Mouse (Mus musculus) limb, embryonic 13.5 days (tissue): ENCODE data around the gene Epha3. TPM values are rescaled to one million over a fixed set of nuclear protein-coding genes. Genes with fewer than 3 reads are reported as not detected.

Experiments
- ATAC-seq: fragments of 200-750 bp; cut with Nextera tagmentation; 2 replicates; pipeline ENCODE4 v1.8.0; 2017; ENCODE audit warnings: low read depth, moderate number of reproducible peaks, moderate TSS enrichment; ENCODE audit not compliant: low FRiP score
- H3K27ac ChIP-seq: fragments of 300-500 bp; sonication (generic); 2 replicates; pipeline ENCODE4 v1.5.1; 2015; ENCODE audit warnings: inconsistent platforms, mild to moderate bottlenecking, moderate library complexity
- H3K27me3 ChIP-seq: fragments of 300-500 bp; sonication (generic); 2 replicates; pipeline ENCODE4 v1.6.1; 2015; ENCODE audit warnings: mild to moderate bottlenecking, inconsistent platforms
- H3K36me3 ChIP-seq: fragments of 300-500 bp; sonication (generic); 2 replicates; pipeline ENCODE4 v1.6.1; 2015; ENCODE audit warnings: inconsistent platforms, mild to moderate bottlenecking, moderate library complexity
- H3K4me1 ChIP-seq: fragments of 300-500 bp; sonication (generic); 2 replicates; pipeline ENCODE4 v1.6.1; 2015; ENCODE audit warnings: inconsistent platforms
- H3K4me2 ChIP-seq: fragments of 300-500 bp; sonication (generic); replicated peaks from 2 replicates; pipeline ENCODE4 v1.6.1; 2015; ENCODE audit warnings: inconsistent platforms, mild to moderate bottlenecking, moderate library complexity
- H3K4me3 ChIP-seq: fragments of 300-500 bp; sonication (generic); 2 replicates; pipeline ENCODE4 v1.5.1; 2015; ENCODE audit warnings: moderate library complexity, mild to moderate bottlenecking, inconsistent platforms
- H3K9ac ChIP-seq: fragments of 300-500 bp; sonication (generic); 2 replicates; pipeline ENCODE4 v1.6.1; 2015; ENCODE audit warnings: mild to moderate bottlenecking, inconsistent platforms
- H3K9me3 ChIP-seq: fragments of 300-500 bp; sonication (generic); 2 replicates; pipeline ENCODE4 v1.6.1; 2016; ENCODE audit warnings: inconsistent platforms
- WGBS: fragments of 180-500 bp; shearing (Covaris S2); methylation state at CpG from one replicate; pipeline ENCODE4 v1.1.7; 2015; 5-methylcytosine and 5-hydroxymethylcytosine counted together
- polyA plus RNA-seq: library from polyadenylated mRNA; unstranded; fragments of >200 nt; fragmentation: Nextera tagmentation; extraction: Ambion mirVana; gene quantifications from 2 replicates; pipeline ENCODE4 v1.2.1, GENCODE M21; 2015

Epha3 gene
- 36.1 and 45.3 TPM in 2 replicates for polyA plus RNA-seq

- H3K4me3 ChIP-seq: peak within 1 kb of the TSS; percentile 65
- peak; percentile 83 for ATAC-seq
- H3K4me2 ChIP-seq: peak within 1 kb of the TSS; percentile 94
- H3K27ac ChIP-seq: no peak within 1 kb of the TSS; the same call in 1 of the 2 replicates
- H3K9ac ChIP-seq: peak within 1 kb of the TSS; percentile 71
- H3K27me3 ChIP-seq: peaks cover 55% of the 10 kb centered on the region
- 0 out of 2 replicates have a peak, but pooled peaks cover 3% of the 10 kb centered on the region for H3K4me1 ChIP-seq
- H3K9me3 ChIP-seq: no peaks in the 10 kb centered on the region
- WGBS: under 1% methylated on average over 28 of the region's 28 CpGs
- no peaks in the 10 kb centered on the region for H3K36me3 ChIP-seq
Observed at GRCm38 (mm10) chr16:63863913-63864330, at the start of gene Epha3. Epha3 (minus strand) TSS chr16:63864175.

- no peak overlapping the region for H3K9ac ChIP-seq
- no peak overlapping the region for H3K4me2 ChIP-seq
- WGBS: 51% methylated on average over 13 of the region's 13 CpGs
- H3K4me1 ChIP-seq: no peaks in the 10 kb centered on the region
- no peak overlapping the region for H3K27ac ChIP-seq
- no peak overlapping the region for H3K4me3 ChIP-seq
- no peaks in the 10 kb centered on the region for H3K36me3 ChIP-seq
- no peak for ATAC-seq
- H3K27me3 ChIP-seq: no peaks in the 10 kb centered on the region; the same call in 1 of the 2 replicates
- H3K9me3 ChIP-seq: no peaks in the 10 kb centered on the region
Observed at GRCm38 (mm10) chr16:63903425-63903824, 39.5 kb upstream of the Epha3 start.

DNA sequence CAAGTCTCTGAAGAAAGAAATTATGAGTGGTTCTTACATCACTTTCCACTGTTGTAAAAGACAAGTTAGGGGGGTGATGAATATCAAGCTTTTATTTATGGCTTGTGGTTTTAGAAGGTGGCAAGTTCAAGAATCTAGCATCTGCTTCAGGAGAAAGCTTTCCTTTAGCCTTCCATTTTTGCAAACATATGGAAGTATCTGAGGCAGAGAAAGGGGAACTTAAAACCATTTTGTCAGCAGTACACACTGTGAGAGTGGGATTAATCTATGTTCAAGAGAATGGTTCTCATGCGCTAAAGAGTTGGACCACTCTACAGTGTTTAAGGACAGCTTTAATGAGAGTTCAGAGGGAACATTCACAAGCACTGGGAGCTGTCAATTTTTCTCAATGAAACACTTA lies 17.2 kb upstream of the Epha3 start:
- H3K4me3 ChIP-seq: no peak overlapping the region
- 91% methylated on average over 1 of the region's 1 CpGs for WGBS
- no peaks in the 10 kb centered on the region for H3K27me3 ChIP-seq
- no peaks in the 10 kb centered on the region for H3K4me1 ChIP-seq
- ATAC-seq: no peak
- no peak overlapping the region for H3K9ac ChIP-seq
- H3K27ac ChIP-seq: no peak overlapping the region
- H3K9me3 ChIP-seq: no peaks in the 10 kb centered on the region
- H3K36me3 ChIP-seq: no peaks in the 10 kb centered on the region
- no peak overlapping the region for H3K4me2 ChIP-seq

GRCm38 (mm10) chr16:63872313-63872712 lies 8.3 kb upstream of the Epha3 start:
- H3K4me1 ChIP-seq: no peaks in the 10 kb centered on the region
- H3K4me3 ChIP-seq: no peak overlapping the region
- H3K27ac ChIP-seq: no peak overlapping the region
- WGBS: 10% methylated on average over 7 of the region's 7 CpGs
- H3K4me2 ChIP-seq: no peak overlapping the region
- ATAC-seq: no peak
- H3K36me3 ChIP-seq: no peaks in the 10 kb centered on the region
- no peak overlapping the region for H3K9ac ChIP-seq
- H3K27me3 ChIP-seq: peaks cover 20% of the 10 kb centered on the region
- no peaks in the 10 kb centered on the region for H3K9me3 ChIP-seq

DNA sequence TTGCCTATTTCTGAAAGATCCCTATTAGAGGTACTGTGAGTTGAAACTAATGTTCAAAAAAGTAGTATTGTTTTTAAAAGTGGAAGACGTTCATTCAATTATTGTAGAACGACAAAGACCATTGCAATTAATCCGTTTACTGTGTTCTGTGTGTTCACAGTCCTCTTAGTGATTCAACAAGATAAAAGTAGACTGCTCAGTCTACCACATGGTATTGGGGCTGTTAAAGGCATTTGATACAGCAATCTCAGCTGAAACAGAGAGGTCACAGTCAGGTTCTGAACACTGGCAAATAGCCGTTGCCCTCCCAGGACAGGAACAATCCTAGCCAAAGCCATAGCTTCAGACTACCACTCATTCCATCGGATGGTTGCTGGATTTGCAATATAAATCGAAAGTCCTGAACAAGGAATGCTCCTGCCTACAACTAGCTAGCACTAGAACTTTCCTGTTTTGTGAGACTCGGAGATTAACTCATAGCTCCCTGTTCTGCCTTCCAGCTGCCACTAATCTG lies 545 bp upstream of the Epha3 start:
- no peak overlapping the region for H3K27ac ChIP-seq
- H3K4me1 ChIP-seq: 0 out of 2 replicates have a peak, but pooled peaks cover 3% of the 10 kb centered on the region
- H3K36me3 ChIP-seq: no peaks in the 10 kb centered on the region
- WGBS: 35% methylated on average over 7 of the region's 7 CpGs
- H3K9me3 ChIP-seq: no peaks in the 10 kb centered on the region
- 0 out of 2 replicates have a peak, but pooled peaks have one; percentile 37 for ATAC-seq
- H3K4me2 ChIP-seq: peak overlapping the region; percentile 94
- H3K27me3 ChIP-seq: peaks cover 58% of the 10 kb centered on the region
- H3K9ac ChIP-seq: peak overlapping the region; percentile 71
- peak overlapping the region; percentile 65 for H3K4me3 ChIP-seq

GRCm38 (mm10) chr16:63863181-63863580 lies 794 bp downstream of the Epha3 start:
- Histone ChIP-seq H3K27me3 (peaks cover 49% of the 10 kb centered on the region), H3K4me3 (peak overlapping the region; percentile 65)

DNA sequence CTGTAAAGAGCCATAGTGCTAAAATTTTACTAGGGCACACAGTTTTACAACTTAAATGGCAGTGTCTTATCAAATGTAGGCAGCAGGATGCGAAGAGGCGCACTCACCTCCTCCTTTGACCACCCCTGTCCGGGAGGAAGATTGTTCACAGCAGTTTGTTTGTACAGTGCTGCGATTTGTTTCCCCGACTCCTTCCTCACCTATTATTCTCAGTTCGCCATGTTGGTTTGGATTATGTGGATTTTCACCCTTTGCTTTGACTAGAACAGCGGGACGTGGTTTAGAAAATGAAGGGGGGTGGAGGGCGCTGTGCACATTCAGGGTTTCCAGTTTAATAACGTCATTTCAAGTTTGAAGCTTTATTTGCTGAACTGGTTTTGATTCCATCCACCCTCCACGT lies 6.4 kb downstream of the Epha3 start:
- Histone ChIP-seq H3K9me3 (no peaks in the 10 kb centered on the region), H3K4me3 (peak overlapping the region; percentile 59), H3K9ac (peak overlapping the region; percentile 66), H3K4me2 (peak overlapping the region; percentile 86), H3K4me1 (peaks cover 14% of the 10 kb centered on the region; the same call in 1 of the 2 replicates), H3K27ac (peak overlapping the region; percentile 70), H3K27me3 (peaks cover 6% of the 10 kb centered on the region), H3K36me3 (no peaks in the 10 kb centered on the region)
- ATAC-seq: peak; percentile 30
- under 1% methylated on average over 11 of the region's 11 CpGs for WGBS

More at GRCm38 (mm10) chr16:63863181-63863580, 794 bp downstream of the Epha3 start:
- H3K4me1 ChIP-seq: 0 out of 2 replicates have a peak, but pooled peaks cover 3% of the 10 kb centered on the region
- H3K9ac ChIP-seq: peak overlapping the region; percentile 71
- peak overlapping the region; percentile 94 for H3K4me2 ChIP-seq
- no peaks in the 10 kb centered on the region for H3K36me3 ChIP-seq
- no peaks in the 10 kb centered on the region for H3K9me3 ChIP-seq
- WGBS: under 1% methylated on average over 12 of the region's 12 CpGs
- H3K27ac ChIP-seq: no peak overlapping the region
- peak; percentile 18; the same call in 1 of the 2 replicates for ATAC-seq

GRCm38 (mm10) chr16:63856658-63857552 lies 7.1 kb downstream of the Epha3 start:
- peak; percentile 91 for ATAC-seq
- Histone ChIP-seq H3K4me1 (peaks cover 14% of the 10 kb centered on the region; the same call in 1 of the 2 replicates), H3K4me2 (peak overlapping the region; percentile 86), H3K4me3 (peak overlapping the region; percentile 59), H3K9me3 (no peaks in the 10 kb centered on the region), H3K27me3 (peaks cover 4% of the 10 kb centered on the region; the same call in 1 of the 2 replicates), H3K27ac (peak overlapping the region; percentile 70), H3K9ac (peak overlapping the region; percentile 66), H3K36me3 (no peaks in the 10 kb centered on the region)
- under 1% methylated on average over 33 of the region's 33 CpGs for WGBS

DNA sequence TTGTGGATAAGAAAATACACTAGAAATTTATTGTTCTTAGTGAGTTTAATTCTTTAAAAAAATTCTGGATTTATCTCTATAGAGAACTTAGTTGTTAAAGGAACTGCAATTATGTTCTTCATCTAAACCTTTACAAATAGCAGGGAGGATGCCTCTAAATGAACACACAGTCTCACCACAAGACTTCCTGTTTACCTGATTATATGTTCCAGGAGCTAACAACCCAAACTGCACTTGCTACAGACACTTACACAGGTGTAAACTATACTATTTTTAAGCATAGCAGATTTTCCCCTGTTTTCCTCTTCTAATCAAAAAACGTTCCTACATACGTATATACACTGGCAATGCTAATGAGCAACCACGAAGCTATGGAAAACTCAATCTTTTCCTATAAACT lies 13.7 kb downstream of the Epha3 start:
- Histone ChIP-seq H3K27ac (no peak overlapping the region), H3K4me3 (no peak overlapping the region), H3K4me2 (no peak overlapping the region), H3K27me3 (no peaks in the 10 kb centered on the region), H3K9me3 (no peaks in the 10 kb centered on the region), H3K9ac (no peak overlapping the region), H3K36me3 (no peaks in the 10 kb centered on the region), H3K4me1 (no peaks in the 10 kb centered on the region)
- ATAC-seq: no peak
- WGBS: 75% methylated on average over 3 of the region's 3 CpGs

DNA sequence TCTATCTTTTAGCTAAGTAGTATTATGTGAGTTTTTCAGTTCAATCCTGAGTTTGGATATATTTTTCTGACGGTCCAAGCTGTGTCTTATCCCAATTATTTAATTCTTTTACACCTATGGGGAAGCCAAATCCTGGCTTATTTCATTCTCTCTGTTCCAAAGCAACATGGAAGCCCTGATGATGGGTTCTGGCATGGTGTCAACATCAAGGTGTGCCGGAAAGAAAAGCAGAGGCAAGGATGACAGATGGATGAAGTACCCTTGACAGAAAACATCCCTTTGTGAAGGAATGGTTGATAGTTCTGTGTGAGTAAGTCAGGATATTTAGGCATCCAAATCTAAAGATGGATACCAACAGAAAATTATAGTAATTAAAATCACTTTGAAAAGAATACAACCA lies 21.1 kb downstream of the Epha3 start:
- 80% methylated on average over 2 of the region's 2 CpGs for WGBS
- H3K4me3 ChIP-seq: no peak overlapping the region
- no peaks in the 10 kb centered on the region for H3K4me1 ChIP-seq
- H3K36me3 ChIP-seq: no peaks in the 10 kb centered on the region
- no peak for ATAC-seq
- H3K27ac ChIP-seq: no peak overlapping the region
- H3K27me3 ChIP-seq: no peaks in the 10 kb centered on the region
- no peak overlapping the region for H3K4me2 ChIP-seq
- H3K9me3 ChIP-seq: no peaks in the 10 kb centered on the region
- H3K9ac ChIP-seq: no peak overlapping the region

GRCm38 (mm10) chr16:63837466-63837865 lies 26.5 kb downstream of the Epha3 start:
- no peaks in the 10 kb centered on the region for H3K27me3 ChIP-seq
- no peak for ATAC-seq
- H3K4me3 ChIP-seq: no peak overlapping the region
- H3K9ac ChIP-seq: no peak overlapping the region
- no peaks in the 10 kb centered on the region for H3K36me3 ChIP-seq
- H3K27ac ChIP-seq: no peak overlapping the region
- H3K9me3 ChIP-seq: no peaks in the 10 kb centered on the region
- H3K4me2 ChIP-seq: no peak overlapping the region
- no peaks in the 10 kb centered on the region for H3K4me1 ChIP-seq

DNA sequence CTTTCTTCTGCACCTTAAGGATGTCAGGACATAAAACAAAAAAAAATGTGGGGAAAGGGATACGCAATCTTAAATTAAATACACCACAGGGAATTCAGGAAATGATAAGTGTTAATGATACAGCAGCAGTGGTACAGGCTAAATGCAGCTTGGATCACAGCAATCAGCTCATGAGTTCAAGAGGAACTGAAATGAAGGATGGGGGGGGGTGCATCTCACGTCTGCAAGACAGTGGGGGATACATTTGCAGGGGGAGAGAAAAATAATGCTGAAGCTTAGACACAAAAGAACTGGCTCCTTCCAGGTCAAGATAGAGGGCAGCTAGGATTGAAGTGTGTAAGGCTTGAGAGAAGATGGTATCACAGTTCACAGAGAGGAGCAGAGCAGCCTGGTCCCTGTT lies 42.8 kb downstream of the Epha3 start:
- no peak overlapping the region for H3K4me3 ChIP-seq
- H3K4me1 ChIP-seq: peaks cover 8% of the 10 kb centered on the region
- H3K27ac ChIP-seq: no peak overlapping the region
- WGBS: 50% methylated on average over 2 of the region's 2 CpGs
- H3K27me3 ChIP-seq: no peaks in the 10 kb centered on the region
- H3K9me3 ChIP-seq: no peaks in the 10 kb centered on the region
- H3K9ac ChIP-seq: no peak overlapping the region
- H3K36me3 ChIP-seq: no peaks in the 10 kb centered on the region
- no peak for ATAC-seq
- no peak overlapping the region for H3K4me2 ChIP-seq
